11 mouse cellular contexts compared by ENCODE assay signal in genomic region chr3:79947736-79948135, GRCm38 (mm10).
DNase-seq lines count a peak whose midpoint lies in the region; ATAC-seq and TF ChIP-seq lines count a peak whose summit lies in the region.
"Had no signal": no experiment of that assay in that cellular context is flagged by ENCODE, and none has a peak within 500 bp of the region (broad histone marks: within the 10 kb centered on the region; RNA-seq: fewer than 3 reads in every experiment).

No protein-coding gene starts in this region.

- H3K4me2 ChIP-seq in heart, postnatal 0 days (ENCODE audit: low read depth, low read length), result no peak overlapping the region
- no peak overlapping the region for H3K4me2 ChIP-seq in midbrain, embryonic 16.5 days (ENCODE audit: low read length)
- H3K4me2 ChIP-seq: embryonic facial prominence, embryonic 13.5 days; liver, embryonic 12.5 days had no signal

- peak overlapping the region; percentile 55 for H3K27ac ChIP-seq in heart, postnatal 0 days (ENCODE audit: low read depth)
- H3K27ac ChIP-seq in midbrain, embryonic 16.5 days (ENCODE audit: low read length), result no peak overlapping the region
- H3K27ac ChIP-seq: embryonic facial prominence, embryonic 13.5 days; liver, embryonic 12.5 days had no signal

- H3K27me3 ChIP-seq in heart, postnatal 0 days (ENCODE audit: control insufficient read depth, insufficient read depth, low read length), result no peaks in the 10 kb centered on the region
- no peaks in the 10 kb centered on the region for H3K27me3 ChIP-seq in midbrain, embryonic 16.5 days (ENCODE audit: control insufficient read depth, insufficient read depth, low read depth, low read length)
- H3K27me3 ChIP-seq: embryonic facial prominence, embryonic 13.5 days; liver, embryonic 12.5 days had no signal

- no peak for TF ChIP-seq EP300 in heart, postnatal 0 days (IDR thresholded peaks at IDR 0.05; ENCODE audit: low read depth)

- no peak overlapping the region for H3K9ac ChIP-seq in heart, postnatal 0 days (replicated peaks; ENCODE audit: low read depth, low read length)
- H3K9ac ChIP-seq in midbrain, embryonic 16.5 days (ENCODE audit: low read depth, low read length), result no peak overlapping the region
- H3K9ac ChIP-seq: embryonic facial prominence, embryonic 13.5 days; liver, embryonic 12.5 days had no signal

- H3K36me3 ChIP-seq in heart, postnatal 0 days (replicated peaks; ENCODE audit: control insufficient read depth, insufficient read depth, low read length), result peaks cover 16% of the 10 kb centered on the region
- no peaks in the 10 kb centered on the region for H3K36me3 ChIP-seq in midbrain, embryonic 16.5 days (ENCODE audit: control insufficient read depth, insufficient read depth, low read length)
- H3K36me3 ChIP-seq: embryonic facial prominence, embryonic 13.5 days; liver, embryonic 12.5 days had no signal

- H3K9me3 ChIP-seq in heart, postnatal 0 days (replicated peaks; ENCODE audit: control insufficient read depth, low read length), result no peaks in the 10 kb centered on the region
- H3K9me3 ChIP-seq in midbrain, embryonic 16.5 days (replicated peaks; ENCODE audit: control insufficient read depth, low read length, poor library complexity, severe bottlenecking), result no peaks in the 10 kb centered on the region
- H3K9me3 ChIP-seq: embryonic facial prominence, embryonic 13.5 days; liver, embryonic 12.5 days had no signal

- 30% methylated on average over 1 of the region's 1 CpGs for WGBS in heart, postnatal 0 days
- WGBS in midbrain, embryonic 16.5 days, result 68% methylated on average over 1 of the region's 1 CpGs

- no peaks in the 10 kb centered on the region for H3K4me1 ChIP-seq in heart, postnatal 0 days (ENCODE audit: control insufficient read depth, insufficient read depth)
- H3K4me1 ChIP-seq in midbrain, embryonic 16.5 days (ENCODE audit: control insufficient read depth, insufficient read depth, low read length), result no peaks in the 10 kb centered on the region
- H3K4me1 ChIP-seq: embryonic facial prominence, embryonic 13.5 days; liver, embryonic 12.5 days had no signal

- DNase-seq in 3T3-L1 (ENCODE audit: low read depth, low spot score), result peak; percentile 97
- DNase-seq in embryo, embryonic 10.5 days (ENCODE audit: low spot score), result peak; percentile 45
- DNase-seq in heart, postnatal 0 days (ENCODE audit: low spot score), result no peak
- DNase-seq in kidney, postnatal 4 days, result peak; percentile 7 to 39
- no peak for DNase-seq in adrenal gland, adult 8-10 months
- no peak for DNase-seq in natural killer cell, adult 2 months (ENCODE audit: low spot score in 2 of 2)
- no peak for DNase-seq in thymus, postnatal 14 days

- TF ChIP-seq CTCF in heart, postnatal 0 days (IDR thresholded peaks at IDR 0.05; ENCODE audit: low read depth), result no peak

- 0 out of 2 replicates have a peak, but pooled peaks have one; percentile 43 for ATAC-seq in heart, postnatal 0 days (ENCODE audit: insufficient read depth, low read depth)
- no peak for ATAC-seq in midbrain, embryonic 16.5 days
- ATAC-seq: hindbrain, embryonic 16.5 days; liver, embryonic 12.5 days had no signal

- no peak overlapping the region for H3K4me3 ChIP-seq in heart, postnatal 0 days (ENCODE audit: low read depth, low read length)
- no peak overlapping the region for H3K4me3 ChIP-seq in midbrain, embryonic 16.5 days (ENCODE audit: low read depth, low read length)
- H3K4me3 ChIP-seq: embryonic facial prominence, embryonic 13.5 days; liver, embryonic 12.5 days had no signal

Comparison
In these comparisons a context has a peak if more than half of its experiments do, and no peak if none do; other contexts are left out.
1. DNase-seq: peak in 3T3-L1 (single experiment), embryo, embryonic 10.5 days (single experiment) and kidney, postnatal 4 days (2 of 2); none in heart, postnatal 0 days (single experiment), adrenal gland, adult 8-10 months (single experiment), natural killer cell, adult 2 months (0 of 2) and thymus, postnatal 14 days (single experiment).